Mouse (Mus musculus) duodenum, adult 2 months (tissue): ENCODE measurements around the gene Grtp1. TPM values are rescaled to one million over a fixed set of nuclear protein-coding genes. Genes with fewer than 3 reads are reported as not detected.

Experiments
- polyA plus RNA-seq: library from polyadenylated mRNA; depleted of rRNA; stranded (reverse); fragments of >200 nt; gene quantifications from 2 replicates; pipeline ENCODE4 v1.2.3, GENCODE M21; 2012; ENCODE audit warnings: low replicate concordance; rRNA removed

The Grtp1 gene
- 25.9 and 43.3 TPM in 2 replicates for polyA plus RNA-seq

DNA sequence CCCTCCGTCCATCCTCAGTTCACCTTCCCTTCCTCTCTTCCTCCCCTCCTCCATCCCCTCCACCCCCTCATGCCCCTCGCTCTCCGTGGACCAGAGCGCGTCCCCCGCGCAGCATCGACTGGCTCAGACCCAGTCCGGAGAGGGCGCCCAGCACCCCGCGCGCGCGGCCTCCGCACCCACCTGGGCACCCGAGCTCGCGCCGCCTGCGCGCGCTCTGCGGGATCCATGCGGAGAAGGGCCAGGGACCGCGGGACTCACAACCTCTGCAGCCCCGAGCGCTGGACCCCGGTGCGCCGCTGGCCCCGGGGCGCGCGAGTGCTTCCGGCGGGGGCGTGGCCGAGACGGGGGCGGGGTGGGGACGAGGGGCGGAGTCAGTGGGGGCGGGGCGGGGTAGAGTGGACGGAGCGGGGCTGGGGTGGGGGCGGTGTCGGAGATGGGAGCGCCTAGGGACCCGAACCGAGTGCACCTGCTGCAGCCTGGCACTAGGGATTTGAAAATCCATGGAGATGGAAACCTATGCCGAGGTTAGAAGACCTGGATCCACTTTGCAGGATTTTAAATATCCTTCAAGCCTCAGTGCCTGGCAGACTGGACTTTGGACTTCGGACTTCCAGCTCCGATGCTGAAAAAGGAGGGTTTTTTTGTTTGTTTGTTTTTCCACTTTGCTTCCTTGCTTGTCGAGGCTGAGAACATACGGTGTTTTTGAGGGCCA is at the start of gene Grtp1:
TSS of gene Grtp1 (minus strand) at position 320 of the 712 bp plus-strand sequence.

DNA sequence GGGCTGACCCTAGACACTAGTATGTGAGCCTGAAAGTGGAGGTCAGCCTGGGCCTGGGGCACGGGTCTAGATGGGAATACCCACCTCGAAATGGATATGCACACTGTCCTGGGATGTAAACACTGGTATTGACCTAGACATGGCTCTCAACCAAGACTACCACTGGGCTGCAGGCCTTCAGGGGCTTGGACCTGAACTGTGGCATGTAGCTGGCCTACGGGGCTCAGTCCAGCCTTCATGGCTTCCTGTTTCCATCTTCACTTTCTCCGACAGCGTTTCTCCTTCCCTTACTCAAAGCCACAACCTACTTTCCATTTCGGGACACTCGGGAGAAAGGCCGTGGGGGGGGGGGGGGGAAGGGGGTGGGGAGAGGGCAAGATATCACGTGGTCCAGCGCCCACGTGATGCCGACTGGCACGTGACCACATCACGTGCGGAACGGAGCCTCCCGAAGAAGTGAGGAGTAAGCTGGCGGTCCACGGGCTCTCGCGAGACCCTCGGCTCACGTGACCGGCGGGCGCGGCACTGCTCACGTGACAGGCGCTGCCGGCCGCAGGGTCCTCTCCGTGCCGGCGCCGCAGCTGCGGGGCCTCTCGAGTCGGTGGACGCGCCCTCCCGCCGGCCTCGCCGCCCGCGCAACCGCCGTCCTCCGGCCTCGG is 41.6 kb downstream of the Grtp1 start, which contains the start of gene Lamp1:
TSS of gene Lamp1 (plus strand) at position 444 of the 659 bp plus-strand sequence.

Other genes with a start within 250 kb of the Grtp1 start
- 0.08 and 0.09 TPM in 2 replicates for gene F7, start 174.6 kb downstream of the Grtp1 start, polyA plus RNA-seq
- gene F10, start 163.3 kb downstream of the Grtp1 start, polyA plus RNA-seq = 0.64 and 0.95 TPM in 2 replicates
- gene Proz, start 139.7 kb downstream of the Grtp1 start, polyA plus RNA-seq = 21.5 and 23.6 TPM in 2 replicates
- gene Pcid2, start 95.2 kb downstream of the Grtp1 start, polyA plus RNA-seq = 13.3 and 14.6 TPM in 2 replicates
- 26.2 and 27.9 TPM in 2 replicates for gene Cul4a, start 95.0 kb downstream of the Grtp1 start, polyA plus RNA-seq
- gene Lamp1, start 41.5 kb downstream of the Grtp1 start, polyA plus RNA-seq = 250 and 529 TPM in 2 replicates
- gene Adprhl1, start 53.5 kb upstream of the Grtp1 start, polyA plus RNA-seq = not detected in 2 replicates
- gene Dcun1d2, start 87.5 kb upstream of the Grtp1 start, polyA plus RNA-seq = 6.5 and 10.2 TPM in 2 replicates
- 27.8 and 28.0 TPM in 2 replicates for gene Tmco3, start 87.6 kb upstream of the Grtp1 start, polyA plus RNA-seq
- 11.5 and 16.6 TPM in 2 replicates for gene Tfdp1, start 138.1 kb upstream of the Grtp1 start, polyA plus RNA-seq
- 0.15 and 0.43 TPM in 2 replicates for gene Atp4b, start 196.2 kb upstream of the Grtp1 start, polyA plus RNA-seq
- gene Grk1, start 204.5 kb upstream of the Grtp1 start, polyA plus RNA-seq = not detected in 2 replicates
- gene Tmem255b, start 234.6 kb upstream of the Grtp1 start, polyA plus RNA-seq = 10.1 and 11.1 TPM in 2 replicates